23 mouse cellular contexts compared by ENCODE assay signal in genomic region chr4:140401632-140402031, GRCm38 (mm10).
DNase-seq lines count a peak whose midpoint lies in the region; ATAC-seq and TF ChIP-seq lines count a peak whose summit lies in the region.
"Had no signal": no experiment of that assay in that cellular context is flagged by ENCODE, and none has a peak within 500 bp of the region (broad histone marks: within the 10 kb centered on the region; RNA-seq: fewer than 3 reads in every experiment).

No protein-coding gene starts in this region.

- peaks cover 22% of the 10 kb centered on the region for H3K4me1 ChIP-seq in hindbrain, embryonic 13.5 days (replicated peaks)
- peaks cover 13% of the 10 kb centered on the region for H3K4me1 ChIP-seq in hindbrain, embryonic 10.5 days (replicated peaks)
- H3K4me1 ChIP-seq in hindbrain, postnatal 0 days (ENCODE audit: insufficient read depth, low read length), result no peaks in the 10 kb centered on the region
- H3K4me1 ChIP-seq in hindbrain, embryonic 14.5 days (replicated peaks; ENCODE audit: control insufficient read depth, insufficient read depth, low read length), result peaks cover 7% of the 10 kb centered on the region
- H3K4me1 ChIP-seq in ES-E14 (ENCODE audit: control insufficient read depth in 2 of 2, insufficient read depth in 2 of 2, low read length in 2 of 2, poor library complexity in 1 of 2), result peaks cover 1 to 8% of the 10 kb centered on the region in 2 experiments
- H3K4me1 ChIP-seq: embryonic facial prominence, embryonic 15.5 days had no signal

- no peak for ATAC-seq in hindbrain, embryonic 13.5 days (ENCODE audit: low FRiP score)
- no peak for ATAC-seq in hindbrain, postnatal 0 days
- ATAC-seq in hindbrain, embryonic 14.5 days (ENCODE audit: low FRiP score), result no peak
- ATAC-seq: activated CD4-positive, CD25-positive, alpha-beta regulatory T cell, adult 4 months; Patski had no signal

- H3K27ac ChIP-seq in hindbrain, embryonic 13.5 days, result peak overlapping the region; percentile 58
- no peak overlapping the region for H3K27ac ChIP-seq in hindbrain, embryonic 10.5 days
- H3K27ac ChIP-seq in hindbrain, postnatal 0 days, result peak overlapping the region; percentile 8; the same call in 1 of the 2 replicates
- no peak overlapping the region for H3K27ac ChIP-seq in hindbrain, embryonic 14.5 days
- H3K27ac ChIP-seq in ES-E14 (ENCODE audit: insufficient read depth, low read depth, low read length, poor library complexity, severe bottlenecking), result no peak overlapping the region
- H3K27ac ChIP-seq: embryonic facial prominence, embryonic 13.5 days; embryonic facial prominence, embryonic 15.5 days; forebrain, embryonic 10.5 days; forebrain, embryonic 12.5 days had no signal

- 76% methylated on average over 10 of the region's 10 CpGs for WGBS in hindbrain, embryonic 13.5 days
- 90% methylated on average over 10 of the region's 10 CpGs for WGBS in hindbrain, embryonic 10.5 days
- 58% methylated on average over 10 of the region's 10 CpGs for WGBS in hindbrain, postnatal 0 days
- 73% methylated on average over 10 of the region's 10 CpGs for WGBS in hindbrain, embryonic 14.5 days

- no peaks in the 10 kb centered on the region for H3K36me3 ChIP-seq in hindbrain, embryonic 13.5 days
- no peaks in the 10 kb centered on the region for H3K36me3 ChIP-seq in hindbrain, embryonic 10.5 days
- no peaks in the 10 kb centered on the region for H3K36me3 ChIP-seq in hindbrain, postnatal 0 days (ENCODE audit: insufficient read depth, low read length)
- H3K36me3 ChIP-seq in hindbrain, embryonic 14.5 days (replicated peaks; ENCODE audit: control insufficient read depth, insufficient read depth), result no peaks in the 10 kb centered on the region
- no peaks in the 10 kb centered on the region for H3K36me3 ChIP-seq in ES-E14 (ENCODE audit: control insufficient read depth, insufficient read depth, low read length, poor library complexity, severe bottlenecking)
- H3K36me3 ChIP-seq: embryonic facial prominence, embryonic 13.5 days; embryonic facial prominence, embryonic 15.5 days; forebrain, embryonic 10.5 days; forebrain, embryonic 12.5 days had no signal

- no peak overlapping the region for H3K4me2 ChIP-seq in hindbrain, embryonic 13.5 days
- H3K4me2 ChIP-seq in hindbrain, postnatal 0 days (ENCODE audit: low read depth, low read length), result no peak overlapping the region
- H3K4me2 ChIP-seq in hindbrain, embryonic 14.5 days (replicated peaks), result no peak overlapping the region
- H3K4me2 ChIP-seq: embryonic facial prominence, embryonic 13.5 days; embryonic facial prominence, embryonic 15.5 days; forebrain, embryonic 12.5 days had no signal

- DNase-seq in hindbrain, embryonic 10.5 days (ENCODE audit: low spot score), result no peak
- no peak for DNase-seq in hindbrain, postnatal 0 days (ENCODE audit: low spot score)
- DNase-seq in hindbrain, embryonic 14.5 days (ENCODE audit: low spot score), result no peak
- no peak for DNase-seq in ES-E14 (ENCODE audit: low read depth, low spot score)
- no peak for DNase-seq in embryo, embryonic 10 days (ENCODE audit: low spot score)
- no peak for DNase-seq in left cerebral cortex, postnatal 36 days (ENCODE audit: low spot score in 2 of 2)
- DNase-seq: adrenal gland, adult 8-10 months; adrenal gland, postnatal 14 days; adrenal gland, postnatal 36 days; cerebellum, adult 11 months; cerebellum, adult 18-20 months; cerebellum, adult 8-10 months; cerebellum, adult 9-11 months; cerebellum, postnatal 25 days; embryo, embryonic 11 days had no signal

- no peaks in the 10 kb centered on the region for H3K9me3 ChIP-seq in hindbrain, embryonic 13.5 days
- no peaks in the 10 kb centered on the region for H3K9me3 ChIP-seq in hindbrain, embryonic 10.5 days
- H3K9me3 ChIP-seq in hindbrain, postnatal 0 days (ENCODE audit: low read length), result no peaks in the 10 kb centered on the region
- H3K9me3 ChIP-seq in hindbrain, embryonic 14.5 days (ENCODE audit: control insufficient read depth, low read length), result no peaks in the 10 kb centered on the region
- no peaks in the 10 kb centered on the region for H3K9me3 ChIP-seq in ES-E14 (ENCODE audit: control insufficient read depth, insufficient read depth, low read depth, low read length)
- H3K9me3 ChIP-seq: embryonic facial prominence, embryonic 13.5 days; embryonic facial prominence, embryonic 15.5 days; forebrain, embryonic 10.5 days; forebrain, embryonic 12.5 days had no signal

- no peak overlapping the region for H3K9ac ChIP-seq in hindbrain, embryonic 13.5 days
- H3K9ac ChIP-seq in hindbrain, postnatal 0 days (replicated peaks; ENCODE audit: low read length), result no peak overlapping the region
- no peak overlapping the region for H3K9ac ChIP-seq in hindbrain, embryonic 14.5 days
- H3K9ac ChIP-seq in ES-E14 (ENCODE audit: insufficient read depth, low read depth, low read length, poor library complexity, severe bottlenecking), result peak overlapping the region; percentile 63; the same call in 1 of the 2 replicates
- H3K9ac ChIP-seq: embryonic facial prominence, embryonic 13.5 days; embryonic facial prominence, embryonic 15.5 days; forebrain, embryonic 12.5 days had no signal

- 0 out of 2 replicates have a peak, but pooled peaks cover 4% of the 10 kb centered on the region for H3K27me3 ChIP-seq in hindbrain, embryonic 13.5 days
- H3K27me3 ChIP-seq in hindbrain, embryonic 10.5 days (ENCODE audit: insufficient read depth, poor library complexity, severe bottlenecking), result no peaks in the 10 kb centered on the region
- no peaks in the 10 kb centered on the region for H3K27me3 ChIP-seq in hindbrain, postnatal 0 days (ENCODE audit: insufficient read depth, low read length)
- no peaks in the 10 kb centered on the region for H3K27me3 ChIP-seq in hindbrain, embryonic 14.5 days (ENCODE audit: control insufficient read depth, insufficient read depth, low read length)
- H3K27me3 ChIP-seq: embryonic facial prominence, embryonic 13.5 days; embryonic facial prominence, embryonic 15.5 days had no signal

- intact Hi-C loops in left cerebral cortex, postnatal 36 days (cut with DNase I), result no loop called here

- no peak overlapping the region for H3K4me3 ChIP-seq in hindbrain, embryonic 13.5 days
- H3K4me3 ChIP-seq in hindbrain, embryonic 10.5 days, result no peak overlapping the region
- no peak overlapping the region for H3K4me3 ChIP-seq in hindbrain, postnatal 0 days (ENCODE audit: low read length)
- H3K4me3 ChIP-seq in hindbrain, embryonic 14.5 days (replicated peaks; ENCODE audit: low read length), result no peak overlapping the region
- peak overlapping the region; percentile 59 to 62 for H3K4me3 ChIP-seq in ES-E14 (ENCODE audit: insufficient read depth in 1 of 2, low read depth in 1 of 2, low read length in 2 of 2, poor library complexity in 1 of 2, severe bottlenecking in 1 of 2)
- H3K4me3 ChIP-seq: embryonic facial prominence, embryonic 13.5 days; embryonic facial prominence, embryonic 15.5 days; erythroblast, embryonic 14.5 days; forebrain, embryonic 10.5 days; forebrain, embryonic 12.5 days had no signal

- TF ChIP-seq CTCF in hindbrain, postnatal 0 days (IDR thresholded peaks at IDR 0.05; ENCODE audit: low read depth), result no peak

- in situ Hi-C loops in ES-E14 (cut with MboI; ENCODE audit: low sequenced_read_pairs in 2 of 2, unreplicated experiment in 2 of 2), result no loop called here

TF ChIP-seq in ES-E14, 5 proteins besides CTCF, POLR2A, EP300 and RAD21:
- no peak for TF ChIP-seq ZC3H11A (IDR thresholded peaks at IDR 0.05; ENCODE audit: borderline replicate concordance, low read depth, low read length)

Comparison
In these comparisons a context has a peak if more than half of its experiments do, and no peak if none do; other contexts are left out.
1. H3K27ac ChIP-seq: peak in hindbrain, embryonic 13.5 days (single experiment) and hindbrain, postnatal 0 days (single experiment); none in hindbrain, embryonic 10.5 days (single experiment), hindbrain, embryonic 14.5 days (single experiment) and ES-E14 (single experiment).
2. H3K4me3 ChIP-seq: peak in ES-E14 (2 of 2); none in hindbrain, embryonic 13.5 days (single experiment), hindbrain, embryonic 10.5 days (single experiment), hindbrain, postnatal 0 days (single experiment) and hindbrain, embryonic 14.5 days (single experiment).